Mouse (Mus musculus) embryonic facial prominence, embryonic 14.5 days (tissue): Measurements from ENCODE around the gene Gm28048. TPM values are rescaled to one million over a fixed set of nuclear protein-coding genes. Genes with fewer than 3 reads are reported as not detected.

ENCODE experiments used
- ATAC-seq: fragments of 200-750 bp; cut with Nextera tagmentation; 2 replicates; pipeline ENCODE4 v1.8.0; 2017; ENCODE audit warnings: low read depth, moderate number of reproducible peaks, moderate TSS enrichment
- DNase-seq: peaks from one replicate; pipeline ENCODE4 v3.0.0-alpha.2; 2015; ENCODE audit warnings: low spot score
- H3K27ac ChIP-seq: fragments of 300-500 bp; sonication (generic); replicated peaks from 2 replicates; pipeline ENCODE4 v1.5.1; 2014; ENCODE audit warnings: low read depth, mild to moderate bottlenecking, low read length, moderate library complexity
- H3K27me3 ChIP-seq: fragments of 300-500 bp; sonication (generic); replicated peaks from 2 replicates; pipeline ENCODE4 v1.6.1; 2014; ENCODE audit warnings: low read length; ENCODE audit not compliant: control insufficient read depth, insufficient read depth
- H3K36me3 ChIP-seq: fragments of 300-500 bp; sonication (generic); 2 replicates; pipeline ENCODE4 v1.6.1; 2014; ENCODE audit warnings: low read length, mixed read lengths; ENCODE audit not compliant: control insufficient read depth, insufficient read depth
- H3K4me1 ChIP-seq: fragments of 300-500 bp; sonication (generic); 2 replicates; pipeline ENCODE4 v1.6.1; 2014; ENCODE audit warnings: antibody characterized with exemption, low read length; ENCODE audit not compliant: control insufficient read depth, insufficient read depth
- H3K4me2 ChIP-seq: fragments of 300-500 bp; sonication (generic); 2 replicates; pipeline ENCODE4 v1.6.1; 2014; ENCODE audit warnings: low read depth, mild to moderate bottlenecking, low read length, moderate library complexity, mixed read lengths
- H3K4me3 ChIP-seq: fragments of 300-500 bp; sonication (generic); 2 replicates; pipeline ENCODE4 v1.5.1; 2014; ENCODE audit warnings: low read depth, mild to moderate bottlenecking, low read length
- H3K9ac ChIP-seq: fragments of 300-500 bp; sonication (generic); 2 replicates; pipeline ENCODE4 v1.6.1; 2014; ENCODE audit warnings: low read depth, mild to moderate bottlenecking, low read length, moderate library complexity, mixed read lengths
- H3K9me3 ChIP-seq: fragments of 300-500 bp; sonication (generic); 2 replicates; pipeline ENCODE4 v1.6.1; 2016; ENCODE audit warnings: low read length; ENCODE audit not compliant: control insufficient read depth
- WGBS: fragments of 180-500 bp; shearing (Covaris S2); extraction: QIAGEN DNeasy Blood & Tissue Kit; methylation state at CpG from one replicate; pipeline ENCODE4 v1.1.7; 2014; 5-methylcytosine and 5-hydroxymethylcytosine counted together
- polyA plus RNA-seq: library from polyadenylated mRNA; unstranded; fragments of >200 nt; fragmentation: Nextera tagmentation; extraction: Ambion mirVana; gene quantifications from 2 replicates; pipeline ENCODE4 v1.2.1, GENCODE M21; 2014

Gm28048 gene
- polyA plus RNA-seq, 1 experiment from 2014 or later = 13.6 TPM

- Histone ChIP-seq H3K27ac (no peak overlapping the region), H3K4me3 (no peak overlapping the region), H3K27me3 (no peaks in the 10 kb centered on the region), H3K4me1 (peaks cover 12% of the 10 kb centered on the region), H3K9ac (no peak overlapping the region), H3K4me2 (no peak overlapping the region), H3K36me3 (no peaks in the 10 kb centered on the region), H3K9me3 (no peaks in the 10 kb centered on the region)
- no peak for DNase-seq
- 81% methylated on average over 5 of the region's 5 CpGs for WGBS
- no peak for ATAC-seq
Observed at GRCm38 (mm10) chr11:22848649-22849195, 133.2 kb downstream of the Gm28048 start.

- ATAC-seq (no peak), DNase-seq (no peak)
- Histone ChIP-seq H3K36me3 (no peaks in the 10 kb centered on the region), H3K9ac (no peak overlapping the region), H3K4me3 (no peak overlapping the region), H3K27me3 (no peaks in the 10 kb centered on the region), H3K9me3 (no peaks in the 10 kb centered on the region), H3K4me2 (no peak overlapping the region), H3K4me1 (peaks cover 12% of the 10 kb centered on the region), H3K27ac (no peak overlapping the region)
- 60% methylated on average over 8 of the region's 8 CpGs for WGBS
Observed at GRCm38 (mm10) chr11:22847732-22848648, 133.9 kb downstream of the Gm28048 start.

- Histone ChIP-seq H3K27me3 (no peaks in the 10 kb centered on the region), H3K4me1 (peaks cover 12% of the 10 kb centered on the region), H3K4me3 (no peak overlapping the region), H3K36me3 (no peaks in the 10 kb centered on the region), H3K9me3 (no peaks in the 10 kb centered on the region), H3K4me2 (no peak overlapping the region), H3K9ac (no peak overlapping the region), H3K27ac (no peak overlapping the region)
- WGBS = 66% methylated on average over 8 of the region's 8 CpGs
- ATAC-seq = no peak
- DNase-seq = no peak
Observed at GRCm38 (mm10) chr11:22846960-22847731, 134.7 kb downstream of the Gm28048 start.

DNA sequence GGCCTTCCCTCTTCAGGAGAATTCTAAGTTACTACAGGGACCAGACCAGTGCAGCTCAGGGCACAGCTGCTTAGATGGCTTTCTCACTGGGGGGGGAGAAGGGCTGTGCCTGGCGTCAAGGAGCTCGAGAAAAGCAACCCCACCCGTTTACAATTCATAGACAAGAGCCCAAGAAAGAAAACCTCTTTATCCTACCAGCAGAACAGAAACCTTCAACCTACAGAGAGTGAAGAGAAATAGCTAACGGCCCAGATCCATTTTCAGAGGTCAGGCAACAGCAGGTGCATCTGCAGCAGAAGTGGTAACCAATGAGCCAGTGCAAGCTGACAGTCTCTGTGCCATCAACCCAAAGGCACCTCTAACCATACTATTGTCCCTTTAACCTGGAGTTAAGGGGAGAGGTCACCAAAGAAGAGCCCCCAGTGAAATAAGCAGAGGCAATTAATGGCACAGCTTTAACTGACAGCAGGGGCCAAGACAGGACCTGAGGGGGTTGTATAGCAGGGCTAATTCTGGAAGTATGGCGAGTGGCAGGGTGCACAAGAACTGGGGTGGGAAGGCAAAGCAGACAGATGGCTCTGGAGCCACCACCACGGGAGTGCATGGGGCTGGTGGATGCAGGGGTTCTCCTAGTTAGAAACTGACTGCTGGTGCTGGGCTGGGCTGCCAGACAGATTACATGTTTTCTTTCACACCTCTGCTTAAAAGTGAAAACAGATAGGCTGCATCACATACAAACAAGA, 135.6 kb downstream of the Gm28048 start:
- 52% methylated on average over 6 of the region's 6 CpGs for WGBS
- no peak for DNase-seq
- H3K36me3 ChIP-seq = no peaks in the 10 kb centered on the region
- H3K9ac ChIP-seq = no peak overlapping the region
- H3K4me2 ChIP-seq = no peak overlapping the region
- H3K27me3 ChIP-seq = no peaks in the 10 kb centered on the region
- no peak overlapping the region for H3K27ac ChIP-seq
- H3K9me3 ChIP-seq = no peaks in the 10 kb centered on the region
- H3K4me3 ChIP-seq = no peak overlapping the region
- H3K4me1 ChIP-seq = peaks cover 10% of the 10 kb centered on the region
- no peak for ATAC-seq

- Histone ChIP-seq H3K4me3 (no peak overlapping the region), H3K9ac (no peak overlapping the region), H3K27ac (no peak overlapping the region), H3K4me1 (peaks cover 4% of the 10 kb centered on the region), H3K27me3 (no peaks in the 10 kb centered on the region), H3K4me2 (no peak overlapping the region), H3K36me3 (no peaks in the 10 kb centered on the region), H3K9me3 (no peaks in the 10 kb centered on the region)
- ATAC-seq (no peak), DNase-seq (no peak)
- WGBS = 68% methylated on average over 4 of the region's 4 CpGs
Observed at GRCm38 (mm10) chr11:22844754-22845718, 136.9 kb downstream of the Gm28048 start.

- Histone ChIP-seq H3K4me1 (no peaks in the 10 kb centered on the region; the same call in 1 of the 2 replicates), H3K36me3 (no peaks in the 10 kb centered on the region), H3K9me3 (no peaks in the 10 kb centered on the region), H3K27ac (no peak overlapping the region), H3K9ac (no peak overlapping the region), H3K4me3 (no peak overlapping the region), H3K4me2 (no peak overlapping the region), H3K27me3 (no peaks in the 10 kb centered on the region)
- ATAC-seq = no peak
- DNase-seq = no peak
- 81% methylated on average over 3 of the region's 3 CpGs for WGBS
Observed at GRCm38 (mm10) chr11:22839456-22839855, 142.4 kb downstream of the Gm28048 start.

- DNase-seq (no peak), ATAC-seq (no peak)
- Histone ChIP-seq H3K4me3 (no peak overlapping the region), H3K4me2 (no peak overlapping the region), H3K9me3 (no peaks in the 10 kb centered on the region), H3K9ac (no peak overlapping the region), H3K36me3 (no peaks in the 10 kb centered on the region), H3K27me3 (no peaks in the 10 kb centered on the region), H3K4me1 (no peaks in the 10 kb centered on the region; the same call in 1 of the 2 replicates), H3K27ac (no peak overlapping the region)
- WGBS = 72% methylated on average over 1 of the region's 1 CpGs
Observed at GRCm38 (mm10) chr11:22838361-22838760, 143.5 kb downstream of the Gm28048 start.
